Mouse (Mus musculus) ovary, postnatal 36 days (tissue): ENCODE data around the gene Fzd10.

Experiments
- DNase-seq: peaks from one replicate; pipeline ENCODE4 v3.0.0; 2022; ENCODE audit warnings: low spot score, mixed read lengths

Gene Fzd10

DNA sequence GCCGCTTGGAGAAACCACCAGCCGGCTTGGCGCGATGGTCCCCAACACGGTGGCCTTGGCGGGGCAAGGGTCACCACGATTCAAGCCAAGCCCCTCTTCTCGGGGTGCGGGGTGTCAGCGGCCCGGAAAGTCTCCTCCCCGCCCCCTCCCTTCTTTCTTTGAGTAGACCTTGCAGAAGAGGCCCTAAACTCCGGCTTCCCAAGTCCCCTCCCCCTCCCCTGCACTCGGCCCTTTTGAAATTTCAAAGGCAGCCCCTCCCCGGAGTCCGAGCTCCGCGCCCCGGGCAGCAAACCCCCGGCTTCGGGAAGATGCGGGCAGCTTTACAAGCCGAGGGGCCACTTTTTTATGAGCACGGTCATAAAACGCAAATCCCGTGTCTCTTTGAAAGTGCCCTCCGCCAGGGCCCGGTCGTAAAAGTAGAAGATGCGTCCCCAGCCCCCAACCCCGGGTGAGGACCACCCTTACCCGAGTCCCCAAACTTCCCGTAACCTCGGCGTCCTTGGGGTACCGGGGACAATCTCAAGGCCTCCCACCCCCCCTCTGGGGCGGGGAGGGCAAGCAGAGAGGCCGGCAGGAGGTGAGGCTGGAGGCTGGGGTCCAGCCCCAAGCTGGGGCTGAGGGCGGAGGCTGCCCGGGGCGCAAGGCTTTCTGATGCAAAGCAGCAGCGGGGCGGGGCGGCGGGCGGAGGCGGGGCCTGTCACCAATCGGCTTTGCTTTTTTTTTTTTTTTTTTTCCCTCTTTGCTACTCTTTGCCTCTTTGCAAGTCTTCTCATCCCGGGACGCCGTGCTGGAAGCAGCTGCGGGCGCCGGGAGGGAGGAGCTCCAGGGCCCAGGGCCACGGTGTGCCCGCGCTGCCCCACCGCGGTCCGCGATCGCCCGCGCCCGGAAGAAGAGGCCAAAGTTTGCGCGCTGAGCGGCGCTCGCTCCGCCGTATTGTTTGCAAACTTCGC is at the start of gene Fzd10:
Gene Fzd10, plus strand, starts transcription at position 773 of the 950 bp plus-strand sequence.
- DNase-seq = peak; percentile 55

DNA sequence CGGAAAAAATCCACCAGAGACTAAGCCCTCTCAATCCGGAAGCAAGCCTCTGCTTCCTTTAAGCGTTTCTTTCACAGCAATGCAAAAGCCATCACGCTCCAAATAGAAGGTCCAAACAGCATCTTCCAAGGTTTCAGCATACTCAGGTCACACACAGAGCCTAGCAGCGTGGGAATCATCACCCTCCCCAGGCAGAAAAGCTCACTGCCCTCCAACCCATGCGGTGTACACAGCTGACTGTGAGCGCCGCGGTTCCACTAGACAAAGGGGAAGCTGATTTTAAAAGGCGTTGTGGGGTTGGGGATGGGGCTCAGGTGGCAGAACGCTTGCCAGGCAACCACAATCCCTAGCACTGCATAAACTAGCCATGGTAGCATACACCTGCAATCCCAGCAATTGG is 49.2 kb upstream of the Fzd10 start:
- no peak for DNase-seq

DNA sequence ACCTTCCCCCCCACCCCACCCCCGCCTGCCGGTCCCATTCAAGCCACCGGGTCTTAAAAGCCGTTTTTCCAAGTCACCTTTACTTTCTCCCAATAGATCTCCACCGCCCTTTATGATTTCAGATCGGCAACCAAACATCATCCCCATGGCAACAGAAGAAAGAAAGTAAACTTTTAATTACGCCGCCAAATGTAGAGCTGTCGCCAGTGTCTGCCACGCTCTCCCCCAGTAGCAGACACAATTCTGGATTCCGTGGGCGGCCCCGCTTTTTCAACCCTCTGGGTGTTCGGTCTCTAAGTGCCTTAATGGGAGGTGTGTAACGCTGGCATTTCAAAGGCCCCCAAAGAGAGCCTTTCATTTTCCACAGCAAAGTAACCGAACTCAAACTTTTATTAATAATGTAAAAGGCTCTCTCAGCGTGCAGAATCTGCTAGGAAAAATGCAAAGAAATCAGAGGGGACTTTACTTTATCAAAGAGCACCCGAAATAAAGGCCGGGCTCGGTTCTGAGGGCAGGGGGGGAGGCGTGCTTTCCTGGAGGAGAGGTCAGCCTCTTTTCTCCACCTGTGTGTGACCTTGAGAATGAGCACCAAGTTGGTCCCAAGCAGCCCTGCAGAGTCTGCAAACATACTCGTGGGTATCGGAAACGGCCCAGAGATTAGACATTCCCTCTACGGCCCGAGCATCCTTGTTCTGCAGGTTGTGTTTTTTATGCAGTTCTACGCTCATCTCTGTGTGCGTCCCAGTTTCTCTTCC is 48.3 kb upstream of the Fzd10 start:
- no peak for DNase-seq

DNA sequence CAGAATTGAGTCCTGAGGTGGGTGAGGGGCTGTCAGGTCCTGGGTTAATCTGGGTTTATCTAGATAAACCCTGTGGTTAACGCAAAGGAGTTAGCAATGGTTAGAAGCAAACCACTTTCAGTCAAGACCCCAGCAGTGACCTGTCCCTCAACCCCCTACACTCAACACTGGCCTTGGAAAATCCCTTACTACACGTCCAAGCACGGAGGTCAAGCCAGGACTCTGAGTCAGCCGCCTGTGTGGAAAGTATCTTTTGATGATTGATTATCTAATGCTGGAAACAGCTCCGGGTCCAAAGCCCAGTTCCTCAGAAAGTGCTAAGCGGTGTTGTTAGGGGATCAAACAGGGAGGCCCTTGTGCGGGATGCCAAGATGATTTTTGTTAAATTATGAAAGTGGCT is 42.5 kb upstream of the Fzd10 start:
- DNase-seq = no peak

GRCm38 (mm10) chr5:128567313-128567712 is 33.3 kb upstream of the Fzd10 start:
- no peak for DNase-seq

DNA sequence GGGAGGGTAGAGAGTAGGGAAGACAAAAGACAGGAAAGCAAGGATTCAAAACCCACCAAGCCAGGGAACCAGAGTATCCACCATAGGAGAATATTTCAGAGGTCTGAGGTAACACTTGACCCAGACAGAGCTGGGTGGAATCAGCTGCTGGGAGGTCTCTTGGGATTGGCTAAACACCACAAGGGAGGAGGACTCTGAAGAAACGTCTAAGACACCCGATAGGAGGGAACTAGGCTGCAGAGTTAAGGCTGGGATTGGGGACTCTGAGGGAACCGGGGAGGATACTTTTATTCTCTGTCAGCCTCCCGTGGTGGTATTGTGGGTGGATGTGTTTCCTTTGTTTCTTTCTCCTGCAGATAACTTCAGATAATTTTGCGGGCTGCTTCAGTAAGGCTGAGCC is 31.7 kb upstream of the Fzd10 start:
- DNase-seq = no peak

DNA sequence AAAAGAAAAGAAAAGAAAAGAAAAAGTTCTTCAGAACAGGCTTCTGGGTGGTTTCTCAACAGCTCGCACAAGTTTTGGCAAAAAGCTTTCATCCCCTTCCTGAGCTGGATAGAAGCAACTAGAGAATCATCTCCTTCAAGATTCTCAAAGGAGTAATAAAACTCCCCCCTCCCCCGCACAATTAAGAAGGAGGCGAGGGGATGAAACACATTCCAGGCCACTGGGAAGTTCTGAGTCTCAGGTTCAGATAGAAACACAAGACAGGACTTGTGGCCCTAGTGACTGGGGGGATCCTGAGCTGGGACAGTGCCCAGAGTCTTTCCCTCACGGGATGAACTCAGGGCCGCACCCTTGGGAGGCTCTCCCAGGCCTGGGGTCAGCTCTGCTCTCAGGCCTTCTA is 30.6 kb upstream of the Fzd10 start:
- no peak for DNase-seq

GRCm38 (mm10) chr5:128570848-128571247 is 29.8 kb upstream of the Fzd10 start:
- no peak for DNase-seq

- DNase-seq = no peak
These were observed 28.9 kb upstream of the Fzd10 start for GRCm38 (mm10) chr5:128571706-128572105.

- no peak for DNase-seq
These were observed 24.6 kb upstream of the Fzd10 start for GRCm38 (mm10) chr5:128575997-128576579.

DNA sequence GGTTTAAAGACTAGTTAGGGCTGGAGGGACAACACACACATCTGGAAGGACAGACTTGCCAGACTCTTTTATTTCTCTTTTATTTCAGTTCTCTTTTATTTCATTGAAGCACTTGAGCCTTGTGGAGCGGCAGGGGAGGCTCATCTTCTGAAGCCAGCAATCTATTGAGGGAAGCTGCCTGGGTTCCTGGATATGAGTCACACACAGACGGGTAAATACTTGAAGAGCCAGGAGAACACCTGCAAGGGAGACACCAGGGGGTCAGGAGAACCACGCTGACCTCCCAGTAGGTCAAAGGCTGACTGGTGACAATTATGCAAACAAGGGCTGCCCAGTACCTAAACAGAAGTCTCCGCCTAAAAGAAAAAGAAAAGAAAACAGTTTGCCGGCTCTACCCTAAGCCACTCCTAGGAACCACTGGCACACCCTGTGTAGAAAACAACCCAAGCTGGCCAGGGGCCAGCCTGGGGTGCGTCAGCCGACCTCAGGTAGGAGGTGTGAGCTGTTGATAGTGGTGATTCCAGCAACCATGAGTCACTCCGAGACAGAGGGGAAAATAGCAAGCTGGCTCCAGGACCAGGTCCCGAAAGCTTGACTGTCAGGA is 21.5 kb upstream of the Fzd10 start:
- peak; percentile 49 for DNase-seq

DNA sequence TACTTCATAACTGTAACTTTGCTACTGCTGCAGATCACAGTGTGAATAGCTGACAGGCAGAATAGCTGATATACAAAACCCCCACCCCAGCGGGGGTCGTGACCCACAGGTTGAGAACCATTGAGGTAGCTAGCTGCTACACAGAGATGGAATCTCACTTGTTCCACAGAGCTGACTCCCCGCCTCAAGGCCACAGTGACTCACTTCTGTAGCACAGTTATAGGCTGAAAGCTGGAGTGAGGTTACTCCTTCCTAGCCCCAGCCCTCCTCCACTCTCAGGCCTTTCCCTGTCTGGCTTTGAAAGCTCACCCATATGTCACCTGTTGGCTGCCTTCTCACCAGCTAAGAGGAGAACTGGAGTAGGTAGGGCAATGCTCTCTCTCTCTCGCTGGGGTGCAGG is 19.7 kb upstream of the Fzd10 start:
- DNase-seq = no peak

DNA sequence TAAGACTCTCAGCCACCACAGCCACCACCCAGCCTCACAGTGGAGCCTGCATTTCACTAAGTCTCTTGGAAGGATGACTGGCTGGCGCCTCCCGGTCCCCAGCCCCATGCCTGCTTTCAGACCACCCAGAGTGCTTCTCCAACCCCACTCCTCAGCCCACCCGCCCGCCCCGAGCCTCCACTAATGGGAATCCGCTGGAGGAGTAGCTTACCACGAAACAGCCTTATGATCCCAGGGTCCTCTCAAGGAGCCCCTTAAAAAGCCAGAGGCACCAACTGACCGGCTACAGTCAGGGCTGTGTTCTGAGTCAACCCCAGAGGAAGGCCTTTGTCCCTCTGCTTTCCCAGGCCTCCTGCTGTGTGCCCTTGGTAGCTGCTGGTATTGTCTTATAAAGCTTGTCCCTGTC is 19.1 kb upstream of the Fzd10 start:
- no peak for DNase-seq

GRCm38 (mm10) chr5:128589231-128589630 is 11.4 kb upstream of the Fzd10 start:
- DNase-seq = no peak

DNA sequence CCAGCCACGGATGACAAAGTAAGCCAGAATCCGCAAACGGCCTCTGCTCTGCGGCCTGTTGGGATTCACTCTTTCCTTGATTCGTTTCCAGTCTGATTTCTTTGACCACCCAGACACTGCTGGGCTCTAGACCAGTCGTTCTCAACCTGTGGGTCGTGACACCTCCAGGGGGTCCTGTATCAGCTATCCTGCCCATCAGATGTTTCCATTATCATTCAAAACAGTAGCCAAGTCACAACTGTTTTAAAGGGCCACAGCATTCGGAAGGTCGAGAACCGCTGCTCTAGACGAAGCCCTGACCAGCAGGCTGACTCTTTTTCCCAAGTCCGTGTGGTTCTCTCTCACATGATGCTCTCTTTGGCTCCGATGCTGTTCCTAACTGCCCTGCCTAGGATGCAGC is 7.2 kb upstream of the Fzd10 start:
- DNase-seq = no peak

- DNase-seq = no peak
These were observed 3.8 kb upstream of the Fzd10 start for GRCm38 (mm10) chr5:128596813-128597212.

DNA sequence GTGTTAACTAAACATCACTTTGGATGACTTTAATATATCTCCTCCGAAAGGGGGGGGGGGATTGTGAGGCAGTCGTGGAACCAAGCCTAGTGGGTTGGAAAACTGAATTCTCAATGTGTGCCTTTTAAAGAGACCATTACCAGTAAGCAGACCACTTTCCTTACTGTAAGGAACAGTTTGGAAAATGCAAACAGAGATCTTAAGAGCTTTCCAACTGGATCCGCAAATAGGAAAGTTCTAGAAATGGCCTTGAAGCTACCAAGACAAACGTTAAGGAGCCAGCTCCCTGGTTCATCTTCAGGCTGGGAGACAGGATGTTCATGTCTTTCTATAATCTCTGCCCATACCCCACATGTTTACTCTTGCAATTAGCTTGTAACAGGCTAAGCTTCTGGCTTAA is 3.3 kb upstream of the Fzd10 start:
- no peak for DNase-seq

GRCm38 (mm10) chr5:128598191-128598720 is 2.4 kb upstream of the Fzd10 start:
- no peak for DNase-seq

DNA sequence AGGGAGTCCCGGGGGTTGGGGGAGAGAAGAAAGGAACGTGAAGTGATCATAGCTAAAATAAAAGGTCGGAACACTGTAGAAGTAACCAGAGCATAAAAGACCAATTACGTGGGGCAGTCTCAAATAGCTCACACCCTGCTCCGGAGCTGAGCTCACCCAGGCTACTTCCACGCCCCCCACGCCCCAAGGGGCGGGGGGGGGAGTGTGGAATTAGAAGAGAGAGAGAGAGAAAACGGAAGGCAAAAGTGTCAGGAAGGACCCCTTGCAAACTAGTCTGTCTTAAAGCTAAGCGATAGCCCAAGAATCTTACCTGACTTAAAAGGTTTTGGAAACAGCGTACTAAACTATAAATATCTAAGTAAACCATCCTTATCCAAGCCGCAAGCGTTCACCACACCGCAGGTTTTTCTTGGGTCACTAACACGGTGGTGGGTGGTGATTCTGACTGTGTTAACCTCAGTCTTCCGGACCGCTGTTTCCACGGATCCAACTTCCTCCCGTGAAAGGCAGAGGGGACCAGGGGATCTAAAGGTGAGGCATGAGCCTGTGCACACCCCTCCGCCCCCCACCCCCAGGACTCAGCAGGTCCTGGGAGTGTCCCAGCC is 1.8 kb upstream of the Fzd10 start:
- DNase-seq = no peak

- no peak for DNase-seq
These were observed 1.1 kb upstream of the Fzd10 start for GRCm38 (mm10) chr5:128599365-128600071.
